Mouse (Mus musculus): ENCODE measurements around the gene Gm8947. TPM values are rescaled to one million over a fixed set of nuclear protein-coding genes. Genes with fewer than 3 reads are reported as not detected.

Gm8947 gene
- polyA plus RNA-seq, 1 experiment from 2014 or later = not detected

- peaks cover 3% of the 10 kb centered on the region; the same call in 1 of the 2 replicates for H3K4me1 ChIP-seq (ENCODE audit: control insufficient read depth, insufficient read depth, low read depth, low read length)
- H3K9ac ChIP-seq (ENCODE audit: low read depth, low read length) = no peak overlapping the region
- H3K27ac ChIP-seq (ENCODE audit: low read depth, low read length) = no peak overlapping the region
- H3K36me3 ChIP-seq (ENCODE audit: control insufficient read depth, insufficient read depth, low read length) = no peaks in the 10 kb centered on the region
- no peaks in the 10 kb centered on the region for H3K27me3 ChIP-seq (replicated peaks; ENCODE audit: control insufficient read depth, insufficient read depth, low read length)
- no peaks in the 10 kb centered on the region for H3K9me3 ChIP-seq (ENCODE audit: control insufficient read depth, low read length)
- ATAC-seq = peak; percentile 56
- H3K4me2 ChIP-seq (ENCODE audit: low read length) = no peak overlapping the region
- 30% methylated on average over 9 of the region's 9 CpGs for WGBS
- no peak overlapping the region for H3K4me3 ChIP-seq (ENCODE audit: low read length)
Observed at GRCm38 (mm10) chr1:151157963-151158856, 34.0 kb upstream of the Gm8947 start.

- Histone ChIP-seq H3K4me1 (ENCODE audit: control insufficient read depth, insufficient read depth, low read depth, low read length) (peaks cover 3% of the 10 kb centered on the region; the same call in 1 of the 2 replicates), H3K27me3 (replicated peaks; ENCODE audit: control insufficient read depth, insufficient read depth, low read length) (no peaks in the 10 kb centered on the region), H3K4me3 (ENCODE audit: low read length) (no peak overlapping the region), H3K4me2 (ENCODE audit: low read length) (no peak overlapping the region), H3K9me3 (ENCODE audit: control insufficient read depth, low read length) (no peaks in the 10 kb centered on the region), H3K27ac (ENCODE audit: low read depth, low read length) (no peak overlapping the region), H3K36me3 (ENCODE audit: control insufficient read depth, insufficient read depth, low read length) (no peaks in the 10 kb centered on the region), H3K9ac (ENCODE audit: low read depth, low read length) (no peak overlapping the region)
- WGBS = 89% methylated on average over 2 of the region's 2 CpGs
- ATAC-seq = no peak
Observed at GRCm38 (mm10) chr1:151158857-151159510, 33.2 kb upstream of the Gm8947 start.

GRCm38 (mm10) chr1:151166031-151166430 is 26.1 kb upstream of the Gm8947 start:
- Histone ChIP-seq H3K27ac (ENCODE audit: low read depth, low read length) (no peak overlapping the region), H3K27me3 (replicated peaks; ENCODE audit: control insufficient read depth, insufficient read depth, low read length) (no peaks in the 10 kb centered on the region), H3K9ac (ENCODE audit: low read depth, low read length) (no peak overlapping the region), H3K36me3 (ENCODE audit: control insufficient read depth, insufficient read depth, low read length) (no peaks in the 10 kb centered on the region), H3K4me3 (ENCODE audit: low read length) (no peak overlapping the region), H3K4me1 (ENCODE audit: control insufficient read depth, insufficient read depth, low read depth, low read length) (peaks cover 8% of the 10 kb centered on the region), H3K9me3 (ENCODE audit: control insufficient read depth, low read length) (no peaks in the 10 kb centered on the region), H3K4me2 (ENCODE audit: low read length) (no peak overlapping the region)
- 36% methylated on average over 8 of the region's 8 CpGs for whole genome bisulfite sequencing
- ATAC-seq = no peak

- no peak overlapping the region for H3K27ac ChIP-seq (ENCODE audit: low read depth, low read length)
- no peaks in the 10 kb centered on the region for H3K36me3 ChIP-seq (ENCODE audit: control insufficient read depth, insufficient read depth, low read length)
- H3K9ac ChIP-seq (ENCODE audit: low read depth, low read length) = 0 out of 2 replicates have a peak overlapping the region, but pooled peaks have one; percentile 3
- H3K27me3 ChIP-seq (replicated peaks; ENCODE audit: control insufficient read depth, insufficient read depth, low read length) = no peaks in the 10 kb centered on the region
- H3K4me3 ChIP-seq (ENCODE audit: low read length) = no peak overlapping the region
- 13% methylated on average over 12 of the region's 12 CpGs for WGBS
- H3K4me2 ChIP-seq (ENCODE audit: low read length) = no peak overlapping the region
- H3K4me1 ChIP-seq (ENCODE audit: control insufficient read depth, insufficient read depth, low read depth, low read length) = peaks cover 8% of the 10 kb centered on the region
- peak; percentile 85 for ATAC-seq
- H3K9me3 ChIP-seq (ENCODE audit: control insufficient read depth, low read length) = no peaks in the 10 kb centered on the region
Observed at GRCm38 (mm10) chr1:151167297-151168047, 24.7 kb upstream of the Gm8947 start.

GRCm38 (mm10) chr1:151168637-151169036 is 23.5 kb upstream of the Gm8947 start:
- Histone ChIP-seq H3K36me3 (ENCODE audit: control insufficient read depth, insufficient read depth, low read length) (no peaks in the 10 kb centered on the region), H3K9me3 (ENCODE audit: control insufficient read depth, low read length) (no peaks in the 10 kb centered on the region), H3K27ac (ENCODE audit: low read depth, low read length) (no peak overlapping the region), H3K4me3 (ENCODE audit: low read length) (no peak overlapping the region), H3K9ac (ENCODE audit: low read depth, low read length) (no peak overlapping the region), H3K27me3 (replicated peaks; ENCODE audit: control insufficient read depth, insufficient read depth, low read length) (no peaks in the 10 kb centered on the region), H3K4me1 (ENCODE audit: control insufficient read depth, insufficient read depth, low read depth, low read length) (peaks cover 8% of the 10 kb centered on the region), H3K4me2 (ENCODE audit: low read length) (no peak overlapping the region)
- ATAC-seq = no peak
- whole genome bisulfite sequencing = 74% methylated on average over 3 of the region's 3 CpGs

- Histone ChIP-seq H3K36me3 (ENCODE audit: control insufficient read depth, insufficient read depth, low read length) (no peaks in the 10 kb centered on the region), H3K4me2 (ENCODE audit: low read length) (no peak overlapping the region), H3K27me3 (replicated peaks; ENCODE audit: control insufficient read depth, insufficient read depth, low read length) (no peaks in the 10 kb centered on the region; the same call in 1 of the 2 replicates), H3K27ac (ENCODE audit: low read depth, low read length) (no peak overlapping the region), H3K9me3 (ENCODE audit: control insufficient read depth, low read length) (no peaks in the 10 kb centered on the region), H3K9ac (ENCODE audit: low read depth, low read length) (no peak overlapping the region), H3K4me1 (ENCODE audit: control insufficient read depth, insufficient read depth, low read depth, low read length) (peaks cover 8% of the 10 kb centered on the region), H3K4me3 (ENCODE audit: low read length) (no peak overlapping the region)
- WGBS = 78% methylated on average over 2 of the region's 2 CpGs
- ATAC-seq = no peak
Observed at GRCm38 (mm10) chr1:151171572-151172461, 20.4 kb upstream of the Gm8947 start.

- Histone ChIP-seq H3K27ac (ENCODE audit: low read depth, low read length) (no peak overlapping the region), H3K9me3 (ENCODE audit: control insufficient read depth, low read length) (no peaks in the 10 kb centered on the region), H3K27me3 (replicated peaks; ENCODE audit: control insufficient read depth, insufficient read depth, low read length) (no peaks in the 10 kb centered on the region; the same call in 1 of the 2 replicates), H3K9ac (ENCODE audit: low read depth, low read length) (peak overlapping the region; percentile 43; the same call in 1 of the 2 replicates), H3K36me3 (ENCODE audit: control insufficient read depth, insufficient read depth, low read length) (no peaks in the 10 kb centered on the region), H3K4me3 (ENCODE audit: low read length) (peak overlapping the region; percentile 34), H3K4me1 (ENCODE audit: control insufficient read depth, insufficient read depth, low read depth, low read length) (no peaks in the 10 kb centered on the region), H3K4me2 (ENCODE audit: low read length) (peak overlapping the region; percentile 58)
- ATAC-seq = peak; percentile 89
- WGBS = 8% methylated on average over 10 of the region's 10 CpGs
Observed at GRCm38 (mm10) chr1:151177030-151177936, 14.9 kb upstream of the Gm8947 start.

- Histone ChIP-seq H3K4me2 (ENCODE audit: low read length) (peak overlapping the region; percentile 58), H3K9ac (ENCODE audit: low read depth, low read length) (peak overlapping the region; percentile 43; the same call in 1 of the 2 replicates), H3K27ac (ENCODE audit: low read depth, low read length) (no peak overlapping the region), H3K27me3 (replicated peaks; ENCODE audit: control insufficient read depth, insufficient read depth, low read length) (no peaks in the 10 kb centered on the region; the same call in 1 of the 2 replicates), H3K9me3 (ENCODE audit: control insufficient read depth, low read length) (no peaks in the 10 kb centered on the region), H3K36me3 (ENCODE audit: control insufficient read depth, insufficient read depth, low read length) (no peaks in the 10 kb centered on the region), H3K4me3 (ENCODE audit: low read length) (peak overlapping the region; percentile 34), H3K4me1 (ENCODE audit: control insufficient read depth, insufficient read depth, low read depth, low read length) (no peaks in the 10 kb centered on the region)
- WGBS = 5% methylated on average over 4 of the region's 4 CpGs
- ATAC-seq = peak; percentile 52
Observed at GRCm38 (mm10) chr1:151177937-151178271, 14.3 kb upstream of the Gm8947 start.
